Mouse (Mus musculus): ENCODE measurements around the gene Wipf2. TPM values are rescaled to one million over a fixed set of nuclear protein-coding genes. Genes with fewer than 3 reads are reported as not detected.
"Not testable (repeated sequence)": the region's sequence is repeated elsewhere in the genome, so short reads cannot be mapped to it uniquely, and the experiment has no call there.

The Wipf2 gene
- 23.5 and 26.9 TPM in 2 replicates for total RNA-seq (2014; fragmentation: Nextera tagmentation)
- 3.6 and 4.4 TPM in 2 replicates for total RNA-seq (2017)

GRCm38 (mm10) chr11:98863028-98863750 is at the start of gene Wipf2:
Wipf2 (plus strand) TSS chr11:98863638.
- ATAC-seq (replicated peaks; ENCODE audit: low FRiP score, low TSS enrichment, poor library complexity, severe bottlenecking), result peak; percentile 93

DNA sequence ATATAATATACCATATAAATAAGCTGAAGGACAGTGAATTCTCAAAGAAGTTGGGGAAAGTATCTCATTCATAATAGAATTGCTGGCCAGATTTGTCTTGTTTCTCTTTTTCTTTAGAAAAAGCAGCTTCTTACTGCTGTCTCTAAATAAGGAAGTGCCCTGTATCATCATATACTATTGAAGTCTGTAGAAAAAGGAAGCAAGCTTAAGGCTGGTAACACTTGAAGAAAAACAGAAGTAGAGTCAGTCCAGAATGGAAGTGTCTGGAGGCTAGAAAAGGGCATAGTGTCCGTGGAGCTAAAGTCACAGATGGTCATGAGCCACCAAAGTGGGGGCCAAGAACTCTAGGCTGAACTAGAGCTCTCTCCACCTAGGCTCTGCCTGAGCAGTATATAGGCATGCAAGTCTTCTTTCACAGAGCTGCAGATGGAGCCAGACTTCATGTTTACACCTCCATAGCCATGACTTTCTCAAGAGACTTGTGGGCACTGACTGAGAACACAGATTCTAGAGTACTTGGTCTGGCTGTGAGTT is 46.7 kb upstream of the Wipf2 start:
- no peak for ATAC-seq (replicated peaks; ENCODE audit: low FRiP score, low TSS enrichment, poor library complexity, severe bottlenecking)

GRCm38 (mm10) chr11:98820968-98821367 is 42.5 kb upstream of the Wipf2 start:
- ATAC-seq (replicated peaks; ENCODE audit: low FRiP score, low TSS enrichment, poor library complexity, severe bottlenecking), result peak; percentile 85

GRCm38 (mm10) chr11:98826071-98826470 is 37.4 kb upstream of the Wipf2 start:
- ATAC-seq (replicated peaks; ENCODE audit: low FRiP score, low TSS enrichment, poor library complexity, severe bottlenecking), result not testable (repeated sequence)

DNA sequence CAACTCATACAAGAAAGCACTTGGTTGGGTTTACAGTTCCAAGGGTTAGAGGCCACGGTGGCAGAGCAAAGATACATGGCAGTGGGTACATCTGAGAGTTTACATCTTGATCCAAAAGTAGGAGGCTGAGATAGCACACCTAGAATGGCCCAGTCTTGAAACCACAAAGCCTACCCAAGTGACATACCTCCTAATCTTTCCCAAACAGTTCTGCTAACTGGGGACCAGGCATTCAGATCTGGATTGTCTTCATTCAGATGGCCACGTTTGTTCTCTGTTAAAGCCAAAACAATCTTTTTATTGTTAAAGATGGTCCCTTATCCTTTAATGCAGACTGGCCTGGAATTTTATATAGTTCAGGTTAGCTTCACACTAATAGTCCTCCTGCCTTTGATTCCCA is 35.6 kb upstream of the Wipf2 start:
- ATAC-seq (replicated peaks; ENCODE audit: low FRiP score, low TSS enrichment, poor library complexity, severe bottlenecking), result peak; percentile 89

DNA sequence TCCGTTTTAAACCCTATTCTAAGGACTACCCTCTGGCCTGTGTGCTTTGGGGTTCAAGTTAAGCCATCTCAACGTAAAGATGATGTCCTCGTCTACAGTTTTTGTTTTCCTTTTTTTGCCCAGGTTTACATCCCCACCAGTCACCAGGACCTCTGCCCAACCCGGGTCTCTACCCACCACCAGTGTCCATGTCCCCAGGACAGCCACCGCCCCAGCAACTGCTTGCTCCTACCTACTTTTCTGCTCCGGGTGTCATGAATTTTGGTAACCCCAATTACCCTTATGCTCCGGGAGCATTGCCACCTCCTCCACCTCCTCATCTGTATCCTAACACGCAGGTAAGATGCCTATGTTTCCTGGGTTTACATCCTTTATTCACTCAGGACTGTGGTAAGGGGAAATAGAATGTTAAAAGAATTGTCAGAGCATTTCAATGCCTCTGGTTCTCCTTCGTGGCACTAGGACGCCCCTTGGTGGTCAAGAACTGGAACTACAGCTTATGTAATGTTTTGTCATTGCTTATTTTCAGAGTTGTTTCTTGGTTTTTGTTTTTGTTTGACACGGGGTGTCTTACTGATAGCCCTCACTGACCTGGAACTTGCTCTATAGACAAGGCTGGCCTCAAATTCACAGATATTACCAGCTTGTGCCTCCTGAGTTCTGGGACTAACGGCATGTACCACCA is 34.2 kb upstream of the Wipf2 start:
- ATAC-seq (replicated peaks; ENCODE audit: low FRiP score, low TSS enrichment, poor library complexity, severe bottlenecking), result peak; percentile 24; the same call in 1 of the 2 replicates

- no peak for ATAC-seq (replicated peaks; ENCODE audit: low FRiP score, low TSS enrichment, poor library complexity, severe bottlenecking)
Measured at GRCm38 (mm10) chr11:98829875-98830274, 33.6 kb upstream of the Wipf2 start.

DNA sequence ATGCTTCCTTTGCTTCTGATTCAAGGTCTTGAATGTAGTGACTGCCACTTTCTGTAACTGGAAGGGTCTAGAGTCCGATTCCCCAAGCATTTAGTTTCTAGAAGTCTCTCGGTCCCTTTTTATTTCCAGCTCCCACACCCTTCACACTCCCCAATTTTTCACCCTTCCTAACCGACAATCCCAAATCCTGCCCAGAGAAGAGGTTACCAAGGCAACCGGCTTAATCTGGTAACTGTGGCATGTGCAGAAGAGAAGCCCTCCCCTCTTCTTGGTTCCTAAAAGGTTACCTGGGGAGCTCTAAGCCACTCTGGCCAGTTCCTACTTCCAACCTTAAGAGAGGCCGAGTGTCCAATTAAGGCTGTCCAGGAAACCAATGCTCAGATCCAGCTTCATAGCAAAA is 28.1 kb upstream of the Wipf2 start:
- no peak for ATAC-seq (replicated peaks; ENCODE audit: low FRiP score, low TSS enrichment, poor library complexity, severe bottlenecking)

- ATAC-seq (replicated peaks; ENCODE audit: low FRiP score, low TSS enrichment, poor library complexity, severe bottlenecking), result peak; percentile 18; the same call in 1 of the 2 replicates
Measured at GRCm38 (mm10) chr11:98835725-98836124, 27.7 kb upstream of the Wipf2 start.

- peak; percentile 48 for ATAC-seq (replicated peaks; ENCODE audit: low FRiP score, low TSS enrichment, poor library complexity, severe bottlenecking)
Measured at GRCm38 (mm10) chr11:98836128-98836527, 27.3 kb upstream of the Wipf2 start.

GRCm38 (mm10) chr11:98836651-98837141 is 26.7 kb upstream of the Wipf2 start, which contains the start of gene Rapgefl1:
Rapgefl1 (plus strand) TSS chr11:98836785.
- ATAC-seq (replicated peaks; ENCODE audit: low FRiP score, low TSS enrichment, poor library complexity, severe bottlenecking), result peak; percentile 78

DNA sequence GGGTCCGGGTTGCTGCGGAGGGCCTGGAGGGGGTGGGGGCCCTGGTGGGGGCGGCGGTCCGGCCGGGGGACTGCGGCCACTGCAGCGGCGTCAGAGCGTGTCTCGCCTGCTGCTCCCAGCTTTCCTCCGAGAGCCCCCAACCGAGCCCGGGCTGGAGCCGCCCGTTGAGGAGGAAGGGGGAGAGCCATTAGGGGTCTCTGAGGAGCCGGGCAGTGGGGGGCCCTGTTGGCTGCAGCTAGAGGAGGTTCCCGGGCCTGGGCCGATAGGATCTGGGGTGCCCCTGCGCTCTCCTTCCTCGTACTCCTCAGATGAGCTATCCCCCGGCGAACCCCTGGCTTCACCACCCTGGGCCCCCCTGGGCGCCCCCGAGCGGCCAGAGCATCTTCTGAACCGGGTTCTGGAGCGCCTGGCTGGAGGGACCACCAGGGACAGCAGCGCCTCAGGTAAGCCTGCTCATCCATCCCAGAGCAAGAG is 26.2 kb upstream of the Wipf2 start:
- no peak for ATAC-seq (replicated peaks; ENCODE audit: low FRiP score, low TSS enrichment, poor library complexity, severe bottlenecking)

- no peak for ATAC-seq (replicated peaks; ENCODE audit: low FRiP score, low TSS enrichment, poor library complexity, severe bottlenecking)
Measured at GRCm38 (mm10) chr11:98837917-98838316, 25.5 kb upstream of the Wipf2 start.

- ATAC-seq (replicated peaks; ENCODE audit: low FRiP score, low TSS enrichment, poor library complexity, severe bottlenecking), result no peak
Measured at GRCm38 (mm10) chr11:98838512-98838911, 24.9 kb upstream of the Wipf2 start.

DNA sequence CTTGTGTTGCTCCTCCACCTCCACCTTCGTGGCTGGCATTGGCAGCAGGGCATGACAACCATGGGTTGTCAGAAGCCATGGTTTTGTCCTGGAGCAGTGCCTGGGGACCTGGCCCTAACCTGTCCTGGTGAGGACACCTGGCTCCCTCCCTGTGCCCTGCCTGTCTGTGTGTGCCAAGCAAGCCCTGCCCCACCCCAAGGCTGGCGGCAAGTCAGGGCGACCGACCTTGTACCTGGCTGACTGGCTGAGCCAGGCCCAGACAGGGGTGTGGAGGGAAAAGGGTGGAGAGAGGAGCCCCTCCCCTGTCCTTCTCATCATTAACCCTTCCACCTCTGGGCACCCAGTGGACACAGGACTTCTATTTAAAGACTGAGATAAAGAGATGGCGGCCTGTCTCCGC is 24.0 kb upstream of the Wipf2 start:
- no peak for ATAC-seq (replicated peaks; ENCODE audit: low FRiP score, low TSS enrichment, poor library complexity, severe bottlenecking)

- no peak for ATAC-seq (replicated peaks; ENCODE audit: low FRiP score, low TSS enrichment, poor library complexity, severe bottlenecking)
Measured at GRCm38 (mm10) chr11:98839897-98840296, 23.5 kb upstream of the Wipf2 start.

- ATAC-seq (replicated peaks; ENCODE audit: low FRiP score, low TSS enrichment, poor library complexity, severe bottlenecking), result peak; percentile 58
Measured at GRCm38 (mm10) chr11:98846016-98846415, 17.4 kb upstream of the Wipf2 start.

- no peak for ATAC-seq (replicated peaks; ENCODE audit: low FRiP score, low TSS enrichment, poor library complexity, severe bottlenecking)
Measured at GRCm38 (mm10) chr11:98846865-98847604, 16.4 kb upstream of the Wipf2 start.

GRCm38 (mm10) chr11:98849196-98849894 is 14.1 kb upstream of the Wipf2 start:
- ATAC-seq (replicated peaks; ENCODE audit: low FRiP score, low TSS enrichment, poor library complexity, severe bottlenecking), result no peak
